Mouse (Mus musculus): Measurements from ENCODE around the gene Ar. TPM values are rescaled to one million over a fixed set of nuclear protein-coding genes. Genes with fewer than 3 reads are reported as not detected.
A peak's percentile ranks its signal among the peaks of the same experiment; 100 is the strongest.

The Ar gene
- total RNA-seq (2021): 40.3 and 47.8 TPM in 2 replicates
- long read RNA-seq, experiment 1, full-length matches to known transcripts: 4 of 13 reads
- long read RNA-seq, experiment 1, partial matches to known transcripts: 2 of 13 reads
- long read RNA-seq, experiment 1, other reads (novel, unspliced or antisense): 7 of 13 reads
- long read RNA-seq, experiment 2, full-length matches to known transcripts: 6 of 12 reads
- long read RNA-seq, experiment 2, partial matches to known transcripts: 0 of 12 reads
- long read RNA-seq, experiment 2, other reads (novel, unspliced or antisense): 6 of 12 reads

GRCm38 (mm10) chrX:98148531-98149342 lies at the start of gene Ar:
Gene Ar, plus strand, starts transcription at chrX:98148769.
- DNase-seq: peak; percentile 65

- peak; percentile 22 for DNase-seq
Observed at GRCm38 (mm10) chrX:98149724-98150392, 1.3 kb downstream of the Ar start.

- peak; percentile 20 for DNase-seq
Observed at GRCm38 (mm10) chrX:98150393-98151119, 2.0 kb downstream of the Ar start.

- no peak for DNase-seq
Observed at GRCm38 (mm10) chrX:98189759-98190158, 41.2 kb downstream of the Ar start.

GRCm38 (mm10) chrX:98205766-98206165 lies 57.2 kb downstream of the Ar start:
- peak; percentile 52 for DNase-seq

GRCm38 (mm10) chrX:98207166-98207565 lies 58.6 kb downstream of the Ar start:
- peak; percentile 22 for DNase-seq

GRCm38 (mm10) chrX:98216103-98216502 lies 67.5 kb downstream of the Ar start:
- DNase-seq: no peak

- DNase-seq: no peak
Observed at GRCm38 (mm10) chrX:98239011-98239410, 90.4 kb downstream of the Ar start.

GRCm38 (mm10) chrX:98245108-98245507 lies 96.5 kb downstream of the Ar start:
- DNase-seq: no peak

GRCm38 (mm10) chrX:98248363-98248762 lies 99.8 kb downstream of the Ar start:
- DNase-seq: no peak

GRCm38 (mm10) chrX:98259620-98260019 lies 111.1 kb downstream of the Ar start:
- no peak for DNase-seq

GRCm38 (mm10) chrX:98265755-98266154 lies 117.2 kb downstream of the Ar start:
- DNase-seq: no peak

- no peak for DNase-seq
Observed at GRCm38 (mm10) chrX:98271361-98271760, 122.8 kb downstream of the Ar start.

GRCm38 (mm10) chrX:98291763-98292162 lies 143.2 kb downstream of the Ar start:
- no peak for DNase-seq

GRCm38 (mm10) chrX:98300685-98301084 lies 152.1 kb downstream of the Ar start:
- no peak for DNase-seq

- DNase-seq: no peak
Observed at GRCm38 (mm10) chrX:98301924-98302323, 153.4 kb downstream of the Ar start.

GRCm38 (mm10) chrX:98315961-98316360 lies 167.4 kb downstream of the Ar start:
- no peak for DNase-seq

- no peak for DNase-seq
Observed at GRCm38 (mm10) chrX:98317483-98317882, 168.9 kb downstream of the Ar start.

- no peak for DNase-seq
Observed at GRCm38 (mm10) chrX:98323105-98323504, 174.5 kb downstream of the Ar start.

- DNase-seq: no peak
Observed at GRCm38 (mm10) chrX:98347481-98347880, 198.9 kb downstream of the Ar start.

GRCm38 (mm10) chrX:98348036-98348435 lies 199.5 kb downstream of the Ar start:
- peak; percentile 40 for DNase-seq
